Mouse (Mus musculus): Measurements from ENCODE around the gene Lctl.

Lctl gene

GRCm38 (mm10) chr9:64116876-64117275, at the start of gene Lctl:
Gene Lctl, plus strand, starts transcription at chr9:64117147.
- no peak for DNase-seq (ENCODE audit: low read depth)

GRCm38 (mm10) chr9:64067787-64068186, 49.2 kb upstream of the Lctl start:
- no peak for DNase-seq (ENCODE audit: low read depth)

- DNase-seq (ENCODE audit: low read depth) = no peak
Measured at GRCm38 (mm10) chr9:64068571-64068970, 48.4 kb upstream of the Lctl start.

GRCm38 (mm10) chr9:64069131-64069530, 47.8 kb upstream of the Lctl start:
- no peak for DNase-seq (ENCODE audit: low read depth)

GRCm38 (mm10) chr9:64070674-64071073, 46.3 kb upstream of the Lctl start:
- no peak for DNase-seq (ENCODE audit: low read depth)

- no peak for DNase-seq (ENCODE audit: low read depth)
Measured at GRCm38 (mm10) chr9:64074831-64075230, 42.1 kb upstream of the Lctl start.

- no peak for DNase-seq (ENCODE audit: low read depth)
Measured at GRCm38 (mm10) chr9:64076412-64076811, 40.5 kb upstream of the Lctl start.

GRCm38 (mm10) chr9:64078386-64078792, 38.6 kb upstream of the Lctl start:
- no peak for DNase-seq (ENCODE audit: low read depth)

- DNase-seq (ENCODE audit: low read depth) = no peak
Measured at GRCm38 (mm10) chr9:64079922-64080321, 37.0 kb upstream of the Lctl start.

GRCm38 (mm10) chr9:64084231-64084630, 32.7 kb upstream of the Lctl start:
- no peak for DNase-seq (ENCODE audit: low read depth)

- no peak for DNase-seq (ENCODE audit: low read depth)
Measured at GRCm38 (mm10) chr9:64084661-64085399, 32.1 kb upstream of the Lctl start.

GRCm38 (mm10) chr9:64085976-64086375, 31.0 kb upstream of the Lctl start:
- no peak for DNase-seq (ENCODE audit: low read depth)

GRCm38 (mm10) chr9:64086543-64086942, 30.4 kb upstream of the Lctl start:
- no peak for DNase-seq (ENCODE audit: low read depth)

- peak; percentile 62 for DNase-seq (ENCODE audit: low read depth)
Measured at GRCm38 (mm10) chr9:64087461-64088235, 29.3 kb upstream of the Lctl start.

- no peak for DNase-seq (ENCODE audit: low read depth)
Measured at GRCm38 (mm10) chr9:64088346-64088745, 28.6 kb upstream of the Lctl start.

- DNase-seq (ENCODE audit: low read depth) = peak; percentile 58
Measured at GRCm38 (mm10) chr9:64089004-64089403, 27.9 kb upstream of the Lctl start.

GRCm38 (mm10) chr9:64094083-64094482, 22.9 kb upstream of the Lctl start:
- DNase-seq (ENCODE audit: low read depth) = no peak

GRCm38 (mm10) chr9:64098282-64098681, 18.7 kb upstream of the Lctl start:
- DNase-seq (ENCODE audit: low read depth) = no peak

- DNase-seq (ENCODE audit: low read depth) = peak; percentile 69
Measured at GRCm38 (mm10) chr9:64100442-64100841, 16.5 kb upstream of the Lctl start.

GRCm38 (mm10) chr9:64105301-64105700, 11.6 kb upstream of the Lctl start:
- peak; percentile 64 for DNase-seq (ENCODE audit: low read depth)

GRCm38 (mm10) chr9:64110502-64110901, 6.4 kb upstream of the Lctl start:
- DNase-seq (ENCODE audit: low read depth) = no peak

GRCm38 (mm10) chr9:64114646-64115045, 2.3 kb upstream of the Lctl start:
- DNase-seq (ENCODE audit: low read depth) = no peak

- DNase-seq (ENCODE audit: low read depth) = no peak
Measured at GRCm38 (mm10) chr9:64115756-64116155, 1.2 kb upstream of the Lctl start.
